ENCODE assay signal across 8 mouse cellular contexts in genomic region chr2:32864755-32865154, GRCm38 (mm10). TPM values are rescaled to one million over a fixed set of nuclear protein-coding genes. Genes with fewer than 3 reads are reported as not detected.
DNase-seq lines count a peak whose midpoint lies in the region; ATAC-seq and TF ChIP-seq lines count a peak whose summit lies in the region.

No protein-coding gene starts in this region.

- no peak overlapping the region for H3K9ac ChIP-seq in embryonic facial prominence, embryonic 11.5 days (replicated peaks; ENCODE audit: low read length)
- H3K9ac ChIP-seq in liver, adult 2 months (ENCODE audit: low read depth, low read length), result no peak overlapping the region
- H3K9ac ChIP-seq in liver, embryonic 11.5 days (ENCODE audit: low read depth, low read length), result no peak overlapping the region

- H3K27ac ChIP-seq in embryonic facial prominence, embryonic 11.5 days (replicated peaks; ENCODE audit: low read depth, low read length), result no peak overlapping the region
- H3K27ac ChIP-seq in embryonic facial prominence, embryonic 10.5 days (replicated peaks), result no peak overlapping the region
- no peak overlapping the region for H3K27ac ChIP-seq in liver, adult 2 months (replicated peaks; ENCODE audit: insufficient read depth, low read depth, low read length)
- H3K27ac ChIP-seq in liver, embryonic 11.5 days (ENCODE audit: low read depth, low read length), result no peak overlapping the region

- H3K4me2 ChIP-seq in embryonic facial prominence, embryonic 11.5 days (ENCODE audit: low read depth, low read length), result no peak overlapping the region
- H3K4me2 ChIP-seq in liver, embryonic 11.5 days, result no peak overlapping the region

- peak; percentile 39 for TF ChIP-seq CTCF in liver, adult 2 months (IDR thresholded peaks at IDR 0.05; ENCODE audit: low read depth, low read length)

- no peaks in the 10 kb centered on the region for H3K79me2 ChIP-seq in liver, adult 2 months (ENCODE audit: control insufficient read depth, insufficient read depth, low read length)

- H3K36me3 ChIP-seq in embryonic facial prominence, embryonic 11.5 days (replicated peaks; ENCODE audit: control insufficient read depth, insufficient read depth, low read depth, low read length), result no peaks in the 10 kb centered on the region
- no peaks in the 10 kb centered on the region for H3K36me3 ChIP-seq in embryonic facial prominence, embryonic 10.5 days (replicated peaks)
- H3K36me3 ChIP-seq in liver, adult 2 months (ENCODE audit: control insufficient read depth, insufficient read depth, low read length), result no peaks in the 10 kb centered on the region
- no peaks in the 10 kb centered on the region for H3K36me3 ChIP-seq in liver, embryonic 11.5 days (ENCODE audit: control insufficient read depth, insufficient read depth, low read length)

- 68% methylated on average over 2 of the region's 2 CpGs for WGBS in embryonic facial prominence, embryonic 11.5 days
- WGBS in embryonic facial prominence, embryonic 10.5 days, result 68% methylated on average over 2 of the region's 2 CpGs
- WGBS in liver, adult 2 months, result 63% methylated on average over 2 of the region's 2 CpGs
- WGBS in liver, embryonic 11.5 days, result 61% methylated on average over 2 of the region's 2 CpGs

- TF ChIP-seq POLR2A in liver, adult 2 months (IDR thresholded peaks at IDR 0.05; ENCODE audit: extremely low read depth, insufficient read depth, low read length), result no peak

- no peak overlapping the region for H3K4me3 ChIP-seq in embryonic facial prominence, embryonic 11.5 days (ENCODE audit: low read depth, low read length)
- H3K4me3 ChIP-seq in embryonic facial prominence, embryonic 10.5 days, result no peak overlapping the region
- no peak overlapping the region for H3K4me3 ChIP-seq in liver, adult 2 months (ENCODE audit: insufficient read depth, low read depth, low read length)
- no peak overlapping the region for H3K4me3 ChIP-seq in liver, embryonic 11.5 days (ENCODE audit: low read depth, low read length)

- H3K4me1 ChIP-seq in embryonic facial prominence, embryonic 11.5 days (ENCODE audit: control insufficient read depth, insufficient read depth, low read length), result no peaks in the 10 kb centered on the region
- peaks cover 9% of the 10 kb centered on the region; the same call in 1 of the 2 replicates for H3K4me1 ChIP-seq in embryonic facial prominence, embryonic 10.5 days
- H3K4me1 ChIP-seq in liver, adult 2 months (ENCODE audit: control insufficient read depth, insufficient read depth, low read length), result no peaks in the 10 kb centered on the region
- no peaks in the 10 kb centered on the region for H3K4me1 ChIP-seq in liver, embryonic 11.5 days (replicated peaks; ENCODE audit: control insufficient read depth, insufficient read depth, low read length)

- ATAC-seq in embryonic facial prominence, embryonic 11.5 days (replicated peaks; ENCODE audit: insufficient number of reproducible peaks, low FRiP score, low TSS enrichment, low read depth), result no peak
- ATAC-seq in liver, embryonic 11.5 days (replicated peaks; ENCODE audit: low FRiP score), result no peak

- no peaks in the 10 kb centered on the region for H3K9me3 ChIP-seq in embryonic facial prominence, embryonic 11.5 days (replicated peaks; ENCODE audit: control insufficient read depth, low read length)
- no peaks in the 10 kb centered on the region for H3K9me3 ChIP-seq in embryonic facial prominence, embryonic 10.5 days
- H3K9me3 ChIP-seq in liver, embryonic 11.5 days (ENCODE audit: control insufficient read depth, low read length), result no peaks in the 10 kb centered on the region

- peak; percentile 63 for DNase-seq in embryonic facial prominence, embryonic 11.5 days (ENCODE audit: low spot score)
- DNase-seq in embryonic facial prominence, embryonic 10.5 days (ENCODE audit: low spot score), result no peak
- DNase-seq in liver, adult 2 months (ENCODE audit: extremely low read depth, low read depth, low spot score), result peak; percentile 46
- DNase-seq in liver, embryonic 11.5 days (ENCODE audit: low spot score), result no peak
- DNase-seq in MN1 (ENCODE audit: low spot score), result peak; percentile 61
- DNase-seq in lung, postnatal 10 days, result peak; percentile 68
- no peak for DNase-seq in frontal cortex, postnatal 36 days (ENCODE audit: low spot score in 2 of 2)
- DNase-seq in frontal cortex, adult 2 months (ENCODE audit: extremely low spot score in 1 of 2, low spot score in 1 of 2), result no peak

- H3K27me3 ChIP-seq in embryonic facial prominence, embryonic 11.5 days (ENCODE audit: control insufficient read depth, insufficient read depth, low read length), result no peaks in the 10 kb centered on the region
- no peaks in the 10 kb centered on the region for H3K27me3 ChIP-seq in embryonic facial prominence, embryonic 10.5 days (replicated peaks; ENCODE audit: low read depth, poor library complexity, severe bottlenecking)
- H3K27me3 ChIP-seq in liver, adult 2 months (ENCODE audit: control insufficient read depth, insufficient read depth, low read length), result no peaks in the 10 kb centered on the region
- no peaks in the 10 kb centered on the region for H3K27me3 ChIP-seq in liver, embryonic 11.5 days (replicated peaks; ENCODE audit: control insufficient read depth, insufficient read depth, low read length)

RNA-seq across cellular contexts. Expression of gene Fam129b, which starts 11.2 kb away (rescaled TPM):
- 13.7 and 15.9 TPM in 2 replicates for polyA plus RNA-seq in embryonic facial prominence, embryonic 11.5 days (2014; fragmentation: Nextera tagmentation; extraction: Ambion mirVana)
- 43.9 and 46.4 TPM in 2 replicates for polyA plus RNA-seq in embryonic facial prominence, embryonic 10.5 days (2016; fragmentation: Nextera tagmentation; extraction: Ambion mirVana)
- 6.5 and 6.8 TPM in 2 replicates for total RNA-seq in liver, adult 2 months (2014; rRNA removed)
- polyA plus RNA-seq in liver, adult 2 months (2012; rRNA removed), result 5.6 and 10.5 TPM in 2 replicates
- polyA plus RNA-seq in liver, embryonic 11.5 days (2014; fragmentation: Nextera tagmentation; extraction: Ambion mirVana), result 11.1 and 11.9 TPM in 2 replicates
- polyA plus RNA-seq in frontal cortex, adult 2 months (2012; rRNA removed), result 28.3 and 30.0 TPM in 2 replicates

RNA-seq across cellular contexts. Expression of gene Stxbp1, which starts 17.7 kb away (rescaled TPM):
- polyA plus RNA-seq in embryonic facial prominence, embryonic 11.5 days (2014; fragmentation: Nextera tagmentation; extraction: Ambion mirVana), result 22.0 and 27.1 TPM in 2 replicates
- polyA plus RNA-seq in embryonic facial prominence, embryonic 10.5 days (2016; fragmentation: Nextera tagmentation; extraction: Ambion mirVana), result 24.4 and 25.1 TPM in 2 replicates
- 0.74 and 1.7 TPM in 2 replicates for total RNA-seq in liver, adult 2 months (2014; rRNA removed)
- polyA plus RNA-seq in liver, adult 2 months (2012; rRNA removed), result 1.3 and 1.6 TPM in 2 replicates
- polyA plus RNA-seq in liver, embryonic 11.5 days (2014; fragmentation: Nextera tagmentation; extraction: Ambion mirVana), result 11.8 and 12.0 TPM in 2 replicates
- 666 and 673 TPM in 2 replicates for polyA plus RNA-seq in frontal cortex, adult 2 months (2012; rRNA removed)

Comparison
In these comparisons a context has a peak if more than half of its experiments do, and no peak if none do; other contexts are left out.
1. DNase-seq: peak in embryonic facial prominence, embryonic 11.5 days (single experiment), liver, adult 2 months (single experiment), MN1 (single experiment) and lung, postnatal 10 days (single experiment); none in embryonic facial prominence, embryonic 10.5 days (single experiment), liver, embryonic 11.5 days (single experiment), frontal cortex, postnatal 36 days (0 of 2) and frontal cortex, adult 2 months (0 of 2).
2. RNA of gene Stxbp1, which starts 17.7 kb away (polyA plus RNA-seq): 666 to 673 TPM in frontal cortex, adult 2 months; 24.4 to 25.1 TPM in embryonic facial prominence, embryonic 10.5 days, 22.0 to 27.1 TPM in embryonic facial prominence, embryonic 11.5 days, 11.8 to 12.0 TPM in liver, embryonic 11.5 days and 1.3 to 1.6 TPM in liver, adult 2 months; every median in the first group is over 10 times any median in the second.